ENCODE assay signal across 9 mouse cellular contexts in the genomic region with DNA sequence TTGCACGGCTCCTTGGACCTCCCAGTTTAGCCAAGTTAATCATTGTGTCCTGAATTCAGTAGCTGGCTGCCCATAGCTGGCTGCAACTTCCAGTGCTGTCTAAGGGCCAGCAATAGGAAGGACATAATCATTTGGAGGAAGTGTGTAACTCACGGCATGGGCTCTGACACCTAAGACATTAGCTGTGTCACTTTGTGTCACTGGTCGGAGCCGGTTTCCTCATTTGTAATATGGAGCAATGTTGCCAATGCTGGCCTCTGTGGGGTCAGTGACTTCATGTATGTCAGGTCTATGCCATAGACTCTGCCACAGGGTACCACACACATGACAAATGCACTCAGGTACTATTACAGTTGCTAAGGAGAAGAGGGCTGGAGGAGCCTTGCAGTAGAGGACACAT. TPM values are rescaled to one million over a fixed set of nuclear protein-coding genes. Genes with fewer than 3 reads are reported as not detected.
A peak's percentile ranks its signal among the peaks of the same experiment; 100 is the strongest.
DNase-seq lines count a peak whose midpoint lies in the region; ATAC-seq and TF ChIP-seq lines count a peak whose summit lies in the region.
"Had no signal": no experiment of that assay in that cellular context is flagged by ENCODE, and none has a peak within 500 bp of the region (broad histone marks: within the 10 kb centered on the region; RNA-seq: fewer than 3 reads in every experiment).

No protein-coding gene starts in this region.

- no peak for ATAC-seq in heart, embryonic 16.5 days (replicated peaks; ENCODE audit: extremely low read depth, insufficient read depth, low FRiP score)
- no peak for ATAC-seq in hindbrain, embryonic 15.5 days (ENCODE audit: low FRiP score, low read depth)
- ATAC-seq in midbrain, embryonic 13.5 days: no peak

- H3K27me3 ChIP-seq in heart, embryonic 16.5 days (ENCODE audit: control insufficient read depth, insufficient read depth, low read length): no peaks in the 10 kb centered on the region
- no peaks in the 10 kb centered on the region for H3K27me3 ChIP-seq in hindbrain, embryonic 15.5 days
- no peaks in the 10 kb centered on the region for H3K27me3 ChIP-seq in midbrain, embryonic 13.5 days

- peak overlapping the region; percentile 91; the same call in 1 of the 2 replicates for H3K9ac ChIP-seq in heart, embryonic 16.5 days (ENCODE audit: low read length)
- H3K9ac ChIP-seq in hindbrain, embryonic 15.5 days: peak overlapping the region; percentile 80
- H3K9ac ChIP-seq in midbrain, embryonic 13.5 days (replicated peaks): peak overlapping the region; percentile 95

- peaks cover 31% of the 10 kb centered on the region for H3K36me3 ChIP-seq in heart, embryonic 16.5 days (ENCODE audit: control insufficient read depth, insufficient read depth)
- peaks cover 37% of the 10 kb centered on the region for H3K36me3 ChIP-seq in hindbrain, embryonic 15.5 days
- H3K36me3 ChIP-seq in midbrain, embryonic 13.5 days: peaks cover 46% of the 10 kb centered on the region

- no peak overlapping the region for H3K27ac ChIP-seq in heart, embryonic 16.5 days (ENCODE audit: low read length)
- peak overlapping the region; percentile 38 for H3K27ac ChIP-seq in bone marrow, adult 2 months (ENCODE audit: control insufficient read depth, insufficient read depth, low read depth, low read length, poor library complexity)
- H3K27ac ChIP-seq in hindbrain, embryonic 15.5 days (replicated peaks): no peak overlapping the region
- H3K27ac ChIP-seq in midbrain, embryonic 13.5 days: no peak overlapping the region

- TF ChIP-seq CTCF in bone marrow, adult 2 months (IDR thresholded peaks at IDR 0.05; ENCODE audit: control insufficient read depth, insufficient read depth, low read length): no peak

- peaks cover 21% of the 10 kb centered on the region for H3K4me1 ChIP-seq in heart, embryonic 16.5 days (ENCODE audit: control insufficient read depth, insufficient read depth, low read length)
- peaks cover 3% of the 10 kb centered on the region; the same call in 1 of the 2 replicates for H3K4me1 ChIP-seq in bone marrow, adult 2 months (ENCODE audit: control insufficient read depth, insufficient read depth, low read length)
- peaks cover 31% of the 10 kb centered on the region for H3K4me1 ChIP-seq in hindbrain, embryonic 15.5 days (replicated peaks)
- peaks cover 36% of the 10 kb centered on the region for H3K4me1 ChIP-seq in midbrain, embryonic 13.5 days (replicated peaks)

- H3K9me3 ChIP-seq in heart, embryonic 16.5 days (replicated peaks; ENCODE audit: control insufficient read depth, low read length): no peaks in the 10 kb centered on the region
- H3K9me3 ChIP-seq in hindbrain, embryonic 15.5 days: no peaks in the 10 kb centered on the region
- H3K9me3 ChIP-seq in midbrain, embryonic 13.5 days: no peaks in the 10 kb centered on the region

- intact Hi-C loops in heart, postnatal 10 days (cut with DNase I): no loop called here
- intact Hi-C loops in gastrocnemius, postnatal 14 days (cut with DNase I; ENCODE audit: low total_unique reads): no loop called here

- DNase-seq in heart, postnatal 10 days: no peak
- no peak for DNase-seq in gastrocnemius, postnatal 14 days
- no peak for DNase-seq in thymus, postnatal 4 days
- DNase-seq in adrenal gland, postnatal 25 days: no peak
- DNase-seq: thymus, adult 18-20 months had no signal

- WGBS in heart, embryonic 16.5 days: 79% methylated on average over 4 of the region's 4 CpGs
- 59% methylated on average over 4 of the region's 4 CpGs for WGBS in bone marrow, adult 2 months
- WGBS in hindbrain, embryonic 15.5 days: 91% methylated on average over 4 of the region's 4 CpGs
- 94% methylated on average over 4 of the region's 4 CpGs for WGBS in midbrain, embryonic 13.5 days

- H3K4me3 ChIP-seq in heart, embryonic 16.5 days (ENCODE audit: low read length): no peak overlapping the region
- H3K4me3 ChIP-seq in bone marrow, adult 2 months (replicated peaks; ENCODE audit: control insufficient read depth, low read depth, low read length): no peak overlapping the region
- H3K4me3 ChIP-seq in hindbrain, embryonic 15.5 days: peak overlapping the region; percentile 67; the same call in 1 of the 2 replicates
- peak overlapping the region; percentile 85 for H3K4me3 ChIP-seq in midbrain, embryonic 13.5 days (replicated peaks)

- H3K4me2 ChIP-seq in heart, embryonic 16.5 days (ENCODE audit: low read depth, low read length): peak overlapping the region; percentile 84; the same call in 1 of the 2 replicates
- H3K4me2 ChIP-seq in hindbrain, embryonic 15.5 days: peak overlapping the region; percentile 88
- H3K4me2 ChIP-seq in midbrain, embryonic 13.5 days (replicated peaks): peak overlapping the region; percentile 98

- TF ChIP-seq POLR2A in bone marrow, adult 2 months (IDR thresholded peaks at IDR 0.05; ENCODE audit: borderline replicate concordance, control insufficient read depth, low read depth, low read length): no peak

RNA-seq across cellular contexts. Expression of gene Rpl12, which starts 1.1 kb away (rescaled TPM):
- polyA plus RNA-seq in heart, embryonic 16.5 days (2015; fragmentation: Nextera tagmentation; extraction: Ambion mirVana): 90.1 and 92.2 TPM in 2 replicates
- 100 to 1,000 TPM in 1 of 2 experiments, 10 to 100 TPM in 1; 94.4 to 121 TPM for total RNA-seq in heart, postnatal 10 days (2021)
- 32.7 and 113 TPM in 2 replicates for polyA plus RNA-seq in bone marrow, adult 2 months (2011; ENCODE audit: insufficient read depth, insufficient read length, low replicate concordance, missing spikeins)
- polyA plus RNA-seq in hindbrain, embryonic 15.5 days (2015; fragmentation: Nextera tagmentation; extraction: Ambion mirVana): 94.0 and 104 TPM in 2 replicates
- polyA plus RNA-seq in midbrain, embryonic 13.5 days (2015; fragmentation: Nextera tagmentation; extraction: Ambion mirVana): 88.9 and 96.0 TPM in 2 replicates
- total RNA-seq in gastrocnemius, postnatal 14 days (2021): 100 to 1,000 TPM; 105 to 143 TPM
- total RNA-seq in adrenal gland, postnatal 25 days (2021): 133 and 250 TPM in 2 replicates

RNA-seq across cellular contexts. Expression of gene Lrsam1, which starts 1.1 kb away (rescaled TPM):
- 8.2 and 8.8 TPM in 2 replicates for polyA plus RNA-seq in heart, embryonic 16.5 days (2015; fragmentation: Nextera tagmentation; extraction: Ambion mirVana)
- 10 to 100 TPM; 10.7 to 16.2 TPM for total RNA-seq in heart, postnatal 10 days (2021)
- polyA plus RNA-seq in bone marrow, adult 2 months (2011; ENCODE audit: insufficient read depth, insufficient read length, low replicate concordance, missing spikeins): 2.3 and 4.1 TPM in 2 replicates
- polyA plus RNA-seq in hindbrain, embryonic 15.5 days (2015; fragmentation: Nextera tagmentation; extraction: Ambion mirVana): 22.6 and 25.2 TPM in 2 replicates
- 18.1 and 21.1 TPM in 2 replicates for polyA plus RNA-seq in midbrain, embryonic 13.5 days (2015; fragmentation: Nextera tagmentation; extraction: Ambion mirVana)
- total RNA-seq in gastrocnemius, postnatal 14 days (2021): 10 to 100 TPM; 12.0 to 12.2 TPM
- 17.4 and 28.7 TPM in 2 replicates for total RNA-seq in adrenal gland, postnatal 25 days (2021)

RNA-seq across cellular contexts. Expression of gene Slc2a8, which starts 21.6 kb away (rescaled TPM):
- polyA plus RNA-seq in heart, embryonic 16.5 days (2015; fragmentation: Nextera tagmentation; extraction: Ambion mirVana): 24.3 and 25.4 TPM in 2 replicates
- 10 to 100 TPM; 17.3 to 17.9 TPM for total RNA-seq in heart, postnatal 10 days (2021)
- 6.4 and 6.7 TPM in 2 replicates for polyA plus RNA-seq in bone marrow, adult 2 months (2011; ENCODE audit: insufficient read depth, insufficient read length, low replicate concordance, missing spikeins)
- 19.8 and 24.5 TPM in 2 replicates for polyA plus RNA-seq in hindbrain, embryonic 15.5 days (2015; fragmentation: Nextera tagmentation; extraction: Ambion mirVana)
- 19.2 and 20.6 TPM in 2 replicates for polyA plus RNA-seq in midbrain, embryonic 13.5 days (2015; fragmentation: Nextera tagmentation; extraction: Ambion mirVana)
- total RNA-seq in gastrocnemius, postnatal 14 days (2021): 10 to 100 TPM in 1 of 2 experiments, 1 to 10 TPM in 1; 8.5 to 10.5 TPM
- 15.0 and 24.4 TPM in 2 replicates for total RNA-seq in adrenal gland, postnatal 25 days (2021)

Comparison
In these comparisons a context has a peak if more than half of its experiments do, and no peak if none do; other contexts are left out.
1. H3K4me3 ChIP-seq: peak in hindbrain, embryonic 15.5 days (single experiment) and midbrain, embryonic 13.5 days (single experiment); none in heart, embryonic 16.5 days (single experiment) and bone marrow, adult 2 months (single experiment).
2. Peak in every context shown above with its lines, with median percentiles within 50 percentile points of each other: H3K4me2 ChIP-seq and H3K9ac ChIP-seq.